Mouse (Mus musculus): Measurements from ENCODE around the gene Tomm7.

GRCm38 (mm10) chr5:23789078-23789612, 54.8 kb downstream of the Tomm7 start:
- TF ChIP-seq CTCF (IDR thresholded peaks at IDR 0.05; ENCODE audit: control insufficient read depth, insufficient read depth, low read length) = no peak
- no peak for TF ChIP-seq POLR2A (IDR thresholded peaks at IDR 0.05; ENCODE audit: borderline replicate concordance, control insufficient read depth, low read depth, low read length)
